ENCODE assay signal across 8 mouse cellular contexts in genomic region chr13:73604156-73604957, GRCm38 (mm10). TPM values are rescaled to one million over a fixed set of nuclear protein-coding genes. Genes with fewer than 3 reads are reported as not detected.
DNase-seq lines count a peak whose midpoint lies in the region; ATAC-seq lines count a peak whose summit lies in the region.

No protein-coding gene starts in this region.

- peak; percentile 22 for DNase-seq in embryo, embryonic 9.5 days (ENCODE audit: extremely low spot score)
- no peak for DNase-seq in embryo, embryonic 10 days (ENCODE audit: low spot score)
- DNase-seq in urinary bladder, postnatal 14 days (ENCODE audit: low spot score) = peak; percentile 58
- DNase-seq in urinary bladder, postnatal 10 days (ENCODE audit: low spot score) = no peak
- no peak for DNase-seq in hindbrain, embryonic 14.5 days (ENCODE audit: low spot score)
- DNase-seq in layer of hippocampus, adult 8-10 months (ENCODE audit: low spot score in 2 of 2) = no peak
- DNase-seq in left cerebral cortex, postnatal 25 days (ENCODE audit: low spot score in 2 of 2) = no peak

- H3K36me3 ChIP-seq in hindbrain, embryonic 14.5 days (replicated peaks; ENCODE audit: control insufficient read depth, insufficient read depth) = peaks cover 35% of the 10 kb centered on the region

- intact Hi-C loops in left cerebral cortex, postnatal 25 days (cut with DNase I) = loop anchor here (5.0 kb wide), 2 partner anchors 92 to 277 kb away; partner anchors contain the start of genes Mrpl36 and Ndufs6

- no peaks in the 10 kb centered on the region for H3K27me3 ChIP-seq in hindbrain, embryonic 14.5 days (ENCODE audit: control insufficient read depth, insufficient read depth, low read length)

- H3K9ac ChIP-seq in hindbrain, embryonic 14.5 days = peak overlapping the region; percentile 88

- H3K4me3 ChIP-seq in hindbrain, embryonic 14.5 days (replicated peaks; ENCODE audit: low read length) = peak overlapping the region; percentile 94

- H3K4me2 ChIP-seq in hindbrain, embryonic 14.5 days (replicated peaks) = peak overlapping the region; percentile 95

- peaks cover 17% of the 10 kb centered on the region for H3K4me1 ChIP-seq in hindbrain, embryonic 14.5 days (replicated peaks; ENCODE audit: control insufficient read depth, insufficient read depth, low read length)

- no peaks in the 10 kb centered on the region for H3K9me3 ChIP-seq in hindbrain, embryonic 14.5 days (ENCODE audit: control insufficient read depth, low read length)

- peak overlapping the region; percentile 74 for H3K27ac ChIP-seq in hindbrain, embryonic 14.5 days

- 4% methylated on average over 38 of the region's 39 CpGs for WGBS in hindbrain, embryonic 14.5 days

- peak; percentile 84 for ATAC-seq in hindbrain, embryonic 14.5 days (ENCODE audit: low FRiP score)
- peak; percentile 36 for ATAC-seq in megakaryocyte-erythroid progenitor cell, adult 5-6 weeks (replicated peaks; ENCODE audit: low FRiP score, low TSS enrichment, poor library complexity, severe bottlenecking)

RNA-seq across cellular contexts. Expression of gene Clptm1l, which starts 0.6 kb away (rescaled TPM):
- polyA plus RNA-seq in hindbrain, embryonic 14.5 days (2014; fragmentation: Nextera tagmentation; extraction: Ambion mirVana) = 147 and 157 TPM in 2 replicates
- total RNA-seq in megakaryocyte-erythroid progenitor cell, adult 5-6 weeks (2014; fragmentation: Nextera tagmentation) = 130 and 134 TPM in 2 replicates
- total RNA-seq in megakaryocyte-erythroid progenitor cell, adult 5-6 weeks (2017) = 86.7 and 87.6 TPM in 2 replicates
- total RNA-seq in layer of hippocampus, adult 8-10 months (2022) = 100 to 1,000 TPM; 116 to 132 (median 122) TPM
- 100 to 1,000 TPM; 125 to 128 TPM for total RNA-seq in left cerebral cortex, postnatal 25 days (2021)

RNA-seq across cellular contexts. Expression of gene Tert, which starts 22.4 kb away (rescaled TPM):
- 3.0 and 4.1 TPM in 2 replicates for polyA plus RNA-seq in hindbrain, embryonic 14.5 days (2014; fragmentation: Nextera tagmentation; extraction: Ambion mirVana)
- total RNA-seq in megakaryocyte-erythroid progenitor cell, adult 5-6 weeks (2014; fragmentation: Nextera tagmentation) = 3.2 TPM in 1 of 2 replicates, not detected in the other
- 0.53 and 6.0 TPM in 2 replicates for total RNA-seq in megakaryocyte-erythroid progenitor cell, adult 5-6 weeks (2017)
- total RNA-seq in layer of hippocampus, adult 8-10 months (2022) = 1 to 10 TPM; 2.5 to 5.3 (median 3.5) TPM
- 1 to 10 TPM; 2.2 to 2.3 TPM for total RNA-seq in left cerebral cortex, postnatal 25 days (2021)

Comparison
In these comparisons a context has a peak if more than half of its experiments do, and no peak if none do; other contexts are left out.
1. DNase-seq: peak in embryo, embryonic 9.5 days (single experiment) and urinary bladder, postnatal 14 days (single experiment); none in embryo, embryonic 10 days (single experiment), urinary bladder, postnatal 10 days (single experiment), hindbrain, embryonic 14.5 days (single experiment), layer of hippocampus, adult 8-10 months (0 of 2) and left cerebral cortex, postnatal 25 days (0 of 2).